Mouse (Mus musculus): ENCODE measurements around the gene Elovl3. TPM values are rescaled to one million over a fixed set of nuclear protein-coding genes. Genes with fewer than 3 reads are reported as not detected.
"Not testable (repeated sequence)": the region's sequence is repeated elsewhere in the genome, so short reads cannot be mapped to it uniquely, and the experiment has no call there.

The Elovl3 gene
- polyA plus RNA-seq, 1 experiment, result not detected

- Histone ChIP-seq H3K4me1 (ENCODE audit: control insufficient read depth, insufficient read depth, low read length) (no peaks in the 10 kb centered on the region), H3K4me3 (ENCODE audit: insufficient read depth, low read length) (no peak overlapping the region), H3K27ac (ENCODE audit: insufficient read depth, low read length) (no peak overlapping the region)
- TF ChIP-seq POLR2A (IDR thresholded peaks at IDR 0.05; ENCODE audit: low read depth, low read length), result no peak
- no peak for TF ChIP-seq CTCF (IDR thresholded peaks at IDR 0.05; ENCODE audit: borderline replicate concordance, insufficient read depth, low read length)
These were observed 27.5 kb upstream of the Elovl3 start for GRCm38 (mm10) chr19:46104187-46104557.

- H3K4me3 ChIP-seq (ENCODE audit: insufficient read depth, low read length), result no peak overlapping the region
- TF ChIP-seq POLR2A (IDR thresholded peaks at IDR 0.05; ENCODE audit: low read depth, low read length) (no peak), CTCF (IDR thresholded peaks at IDR 0.05; ENCODE audit: borderline replicate concordance, insufficient read depth, low read length) (no peak)
- H3K4me1 ChIP-seq (ENCODE audit: control insufficient read depth, insufficient read depth, low read length), result no peaks in the 10 kb centered on the region
- H3K27ac ChIP-seq (ENCODE audit: insufficient read depth, low read length), result no peak overlapping the region
These were observed 21.5 kb upstream of the Elovl3 start for GRCm38 (mm10) chr19:46110214-46110613.

- H3K4me1 ChIP-seq (ENCODE audit: control insufficient read depth, insufficient read depth, low read length), result no peaks in the 10 kb centered on the region
- H3K27ac ChIP-seq (ENCODE audit: insufficient read depth, low read length), result no peak overlapping the region
- no peak overlapping the region for H3K4me3 ChIP-seq (ENCODE audit: insufficient read depth, low read length)
- TF ChIP-seq CTCF (IDR thresholded peaks at IDR 0.05; ENCODE audit: borderline replicate concordance, insufficient read depth, low read length) (no peak), POLR2A (IDR thresholded peaks at IDR 0.05; ENCODE audit: low read depth, low read length) (no peak)
These were observed 20.9 kb upstream of the Elovl3 start for GRCm38 (mm10) chr19:46110781-46111180.

GRCm38 (mm10) chr19:46114617-46115016 lies 17.1 kb upstream of the Elovl3 start:
- Histone ChIP-seq H3K27ac (ENCODE audit: insufficient read depth, low read length) (no peak overlapping the region), H3K4me1 (ENCODE audit: control insufficient read depth, insufficient read depth, low read length) (no peaks in the 10 kb centered on the region), H3K4me3 (ENCODE audit: insufficient read depth, low read length) (no peak overlapping the region)
- no peak for TF ChIP-seq POLR2A (IDR thresholded peaks at IDR 0.05; ENCODE audit: low read depth, low read length)
- TF ChIP-seq CTCF (IDR thresholded peaks at IDR 0.05; ENCODE audit: borderline replicate concordance, insufficient read depth, low read length), result no peak

- H3K4me3 ChIP-seq (ENCODE audit: insufficient read depth, low read length), result no peak overlapping the region
- no peak for TF ChIP-seq POLR2A (IDR thresholded peaks at IDR 0.05; ENCODE audit: low read depth, low read length)
- no peak for TF ChIP-seq CTCF (IDR thresholded peaks at IDR 0.05; ENCODE audit: borderline replicate concordance, insufficient read depth, low read length)
- no peak overlapping the region for H3K27ac ChIP-seq (ENCODE audit: insufficient read depth, low read length)
These were observed 12.2 kb upstream of the Elovl3 start for GRCm38 (mm10) chr19:46119458-46119857.

GRCm38 (mm10) chr19:46120872-46121271 lies 10.8 kb upstream of the Elovl3 start:
- Histone ChIP-seq H3K27ac (ENCODE audit: insufficient read depth, low read length) (no peak overlapping the region), H3K4me3 (ENCODE audit: insufficient read depth, low read length) (no peak overlapping the region), H3K4me1 (ENCODE audit: control insufficient read depth, insufficient read depth, low read length) (no peaks in the 10 kb centered on the region)
- no peak for TF ChIP-seq POLR2A (IDR thresholded peaks at IDR 0.05; ENCODE audit: low read depth, low read length)
- no peak for TF ChIP-seq CTCF (IDR thresholded peaks at IDR 0.05; ENCODE audit: borderline replicate concordance, insufficient read depth, low read length)

More at GRCm38 (mm10) chr19:46119458-46119857, 12.2 kb upstream of the Elovl3 start:
- H3K4me1 ChIP-seq (ENCODE audit: control insufficient read depth, insufficient read depth, low read length), result no peaks in the 10 kb centered on the region

GRCm38 (mm10) chr19:46123876-46124275 lies 7.8 kb upstream of the Elovl3 start:
- no peak for TF ChIP-seq POLR2A (IDR thresholded peaks at IDR 0.05; ENCODE audit: low read depth, low read length)
- no peak for TF ChIP-seq CTCF (IDR thresholded peaks at IDR 0.05; ENCODE audit: borderline replicate concordance, insufficient read depth, low read length)
- Histone ChIP-seq H3K4me3 (ENCODE audit: insufficient read depth, low read length) (no peak overlapping the region), H3K27ac (ENCODE audit: insufficient read depth, low read length) (no peak overlapping the region), H3K4me1 (ENCODE audit: control insufficient read depth, insufficient read depth, low read length) (no peaks in the 10 kb centered on the region)

GRCm38 (mm10) chr19:46124651-46125050 lies 7.0 kb upstream of the Elovl3 start:
- H3K4me1 ChIP-seq (ENCODE audit: control insufficient read depth, insufficient read depth, low read length), result no peaks in the 10 kb centered on the region
- H3K4me3 ChIP-seq (ENCODE audit: insufficient read depth, low read length), result no peak overlapping the region
- H3K27ac ChIP-seq (ENCODE audit: insufficient read depth, low read length), result no peak overlapping the region
- TF ChIP-seq CTCF (IDR thresholded peaks at IDR 0.05; ENCODE audit: borderline replicate concordance, insufficient read depth, low read length), result no peak
- TF ChIP-seq POLR2A (IDR thresholded peaks at IDR 0.05; ENCODE audit: low read depth, low read length), result no peak

GRCm38 (mm10) chr19:46126301-46126700 lies 5.4 kb upstream of the Elovl3 start:
- TF ChIP-seq CTCF (IDR thresholded peaks at IDR 0.05; ENCODE audit: borderline replicate concordance, insufficient read depth, low read length) (no peak), POLR2A (IDR thresholded peaks at IDR 0.05; ENCODE audit: low read depth, low read length) (no peak)
- no peaks in the 10 kb centered on the region for H3K4me1 ChIP-seq (ENCODE audit: control insufficient read depth, insufficient read depth, low read length)
- no peak overlapping the region for H3K4me3 ChIP-seq (ENCODE audit: insufficient read depth, low read length)
- H3K27ac ChIP-seq (ENCODE audit: insufficient read depth, low read length), result no peak overlapping the region

- not testable (repeated sequence) for H3K4me1 ChIP-seq (ENCODE audit: control insufficient read depth, insufficient read depth, low read length); H3K27ac ChIP-seq (ENCODE audit: insufficient read depth, low read length); H3K4me3 ChIP-seq (ENCODE audit: insufficient read depth, low read length)
These were observed 2.0 kb upstream of the Elovl3 start for GRCm38 (mm10) chr19:46129737-46130136.

- Histone ChIP-seq H3K4me3 (ENCODE audit: insufficient read depth, low read length) (no peak overlapping the region), H3K4me1 (ENCODE audit: control insufficient read depth, insufficient read depth, low read length) (no peaks in the 10 kb centered on the region), H3K27ac (ENCODE audit: insufficient read depth, low read length) (no peak overlapping the region)
- TF ChIP-seq POLR2A (IDR thresholded peaks at IDR 0.05; ENCODE audit: low read depth, low read length) (no peak), CTCF (IDR thresholded peaks at IDR 0.05; ENCODE audit: borderline replicate concordance, insufficient read depth, low read length) (no peak)
These were observed 414 bp upstream of the Elovl3 start for GRCm38 (mm10) chr19:46131283-46131682.
